Mouse (Mus musculus) lung, postnatal 0 days (tissue): Measurements from ENCODE around the gene Ahctf1.

Source experiments
- CTCF ChIP-seq: IDR thresholded peaks from 2 replicates; pipeline ENCODE4 v1.5.1; 2016; ENCODE audit warnings: antibody characterized with exemption, mild to moderate bottlenecking
- EP300 ChIP-seq: IDR thresholded peaks from 2 replicates; pipeline ENCODE4 v1.6.1; 2016; ENCODE audit warnings: antibody characterized with exemption, mild to moderate bottlenecking, control low read depth

- TF ChIP-seq EP300: no peak
- no peak for TF ChIP-seq CTCF
These were observed 72.1 kb downstream of the Ahctf1 start for GRCm38 (mm10) chr1:179731391-179731790.
